Comparison of ENCODE assay signal across 19 mouse cellular contexts in the genomic region with DNA sequence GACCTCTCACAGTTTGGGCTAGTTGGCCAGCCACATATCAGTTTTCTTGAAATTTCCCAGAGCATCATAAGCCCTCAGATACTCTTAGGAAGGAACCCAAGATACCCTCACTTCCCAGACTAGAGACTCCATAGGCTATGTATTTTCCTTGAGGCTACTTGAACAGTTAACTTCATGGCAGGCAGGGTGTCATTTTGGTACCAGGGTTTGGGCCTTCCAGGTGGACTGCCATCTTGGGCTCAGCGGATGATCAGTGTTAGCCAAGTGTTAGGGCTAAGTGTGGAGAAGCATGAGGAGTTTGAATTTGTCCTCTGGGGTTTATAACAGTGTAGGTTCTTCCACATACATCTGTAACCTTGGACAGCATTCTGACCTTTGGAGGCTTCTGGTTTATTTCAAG.
"Had no signal": no experiment of that assay in that cellular context is flagged by ENCODE, and none has a peak within 500 bp of the region (broad histone marks: within the 10 kb centered on the region; RNA-seq: fewer than 3 reads in every experiment).

No protein-coding gene starts in this region.

- H3K4me2 ChIP-seq: heart, embryonic 12.5 days; hindbrain, embryonic 13.5 days; hindbrain, embryonic 15.5 days; kidney, embryonic 15.5 days; limb, embryonic 12.5 days; limb, embryonic 15.5 days; liver, embryonic 12.5 days had no signal

- H3K4me3 ChIP-seq: heart, embryonic 12.5 days; hindbrain, embryonic 13.5 days; hindbrain, embryonic 15.5 days; kidney, embryonic 15.5 days; limb, embryonic 12.5 days; limb, embryonic 15.5 days; liver, embryonic 12.5 days had no signal

- H3K36me3 ChIP-seq: heart, embryonic 12.5 days; hindbrain, embryonic 13.5 days; hindbrain, embryonic 15.5 days; kidney, embryonic 15.5 days; limb, embryonic 12.5 days; limb, embryonic 15.5 days; liver, embryonic 12.5 days had no signal

- ATAC-seq: intestine, embryonic 16.5 days; liver, embryonic 12.5 days had no signal

- H3K9me3 ChIP-seq: heart, embryonic 12.5 days; hindbrain, embryonic 13.5 days; hindbrain, embryonic 15.5 days; kidney, embryonic 15.5 days; limb, embryonic 12.5 days; limb, embryonic 15.5 days; liver, embryonic 12.5 days had no signal

- H3K9ac ChIP-seq: heart, embryonic 12.5 days; hindbrain, embryonic 13.5 days; hindbrain, embryonic 15.5 days; kidney, embryonic 15.5 days; limb, embryonic 12.5 days; limb, embryonic 15.5 days; liver, embryonic 12.5 days; liver, embryonic 14.5 days had no signal

- DNase-seq: gastrocnemius, postnatal 14 days; gastrocnemius, postnatal 36 days; heart, postnatal 10 days; heart, postnatal 36 days; kidney, adult 11 months; layer of hippocampus, adult 9-11 months; layer of hippocampus, postnatal 36 days; left cerebral cortex, postnatal 4 days had no signal

- H3K27ac ChIP-seq: hindbrain, embryonic 13.5 days; hindbrain, embryonic 15.5 days; hindbrain, postnatal 0 days; kidney, embryonic 15.5 days; kidney, postnatal 0 days; limb, embryonic 12.5 days; limb, embryonic 15.5 days; liver, embryonic 12.5 days; liver, embryonic 14.5 days had no signal

- H3K27me3 ChIP-seq: heart, embryonic 12.5 days; hindbrain, embryonic 13.5 days; hindbrain, embryonic 15.5 days; kidney, embryonic 15.5 days; limb, embryonic 12.5 days; limb, embryonic 15.5 days; liver, embryonic 12.5 days had no signal

- H3K4me1 ChIP-seq: heart, embryonic 12.5 days; hindbrain, embryonic 13.5 days; hindbrain, embryonic 15.5 days; kidney, embryonic 15.5 days; liver, embryonic 12.5 days had no signal
